Comparison of ENCODE assay signal across 29 mouse cellular contexts in genomic region chr16:91384221-91384620, GRCm38 (mm10). TPM values are rescaled to one million over a fixed set of nuclear protein-coding genes. Genes with fewer than 3 reads are reported as not detected.
A peak's percentile ranks its signal among the peaks of the same experiment; 100 is the strongest.
DNase-seq lines count a peak whose midpoint lies in the region; ATAC-seq and TF ChIP-seq lines count a peak whose summit lies in the region.
"Had no signal": no experiment of that assay in that cellular context is flagged by ENCODE, and none has a peak within 500 bp of the region (broad histone marks: within the 10 kb centered on the region; RNA-seq: fewer than 3 reads in every experiment).

No protein-coding gene starts in this region.

- TF ChIP-seq POLR2A in kidney, adult 2 months (IDR thresholded peaks at IDR 0.05; ENCODE audit: low read depth, low read length), result no peak
- TF ChIP-seq POLR2A in lung, adult 2 months (IDR thresholded peaks at IDR 0.05; ENCODE audit: borderline replicate concordance, extremely low read depth, low read depth, low read length), result no peak

- no peak for TF ChIP-seq CTCF in kidney, adult 2 months (conservative IDR thresholded peaks at IDR 0.05; ENCODE audit: insufficient read depth, insufficient read length, low read depth, low read length)
- no peak for TF ChIP-seq CTCF in liver, postnatal 0 days (IDR thresholded peaks at IDR 0.05; ENCODE audit: low read depth)
- TF ChIP-seq CTCF in lung, adult 2 months (IDR thresholded peaks at IDR 0.05; ENCODE audit: insufficient read depth, low read length), result no peak

- H3K4me3 ChIP-seq in kidney, adult 2 months (ENCODE audit: insufficient read depth, low read depth, low read length), result no peak overlapping the region
- no peak overlapping the region for H3K4me3 ChIP-seq in kidney, embryonic 14.5 days (ENCODE audit: low read length)
- H3K4me3 ChIP-seq in liver, postnatal 0 days (ENCODE audit: low read depth, low read length), result no peak overlapping the region
- no peak overlapping the region for H3K4me3 ChIP-seq in liver, embryonic 11.5 days (ENCODE audit: low read depth, low read length)
- H3K4me3 ChIP-seq in lung, adult 2 months (replicated peaks; ENCODE audit: extremely low read depth, low read depth, low read length), result no peak overlapping the region
- H3K4me3 ChIP-seq: embryonic facial prominence, embryonic 12.5 days; embryonic facial prominence, embryonic 15.5 days; gastrocnemius, adult 2 months; heart, embryonic 10.5 days; hindbrain, embryonic 10.5 days; hindbrain, embryonic 13.5 days had no signal

- no peak overlapping the region for H3K4me2 ChIP-seq in kidney, embryonic 14.5 days (replicated peaks; ENCODE audit: low read depth, low read length)
- no peak overlapping the region for H3K4me2 ChIP-seq in liver, postnatal 0 days (ENCODE audit: low read depth, low read length)
- H3K4me2 ChIP-seq in liver, embryonic 11.5 days, result no peak overlapping the region
- H3K4me2 ChIP-seq: embryonic facial prominence, embryonic 12.5 days; embryonic facial prominence, embryonic 15.5 days; hindbrain, embryonic 13.5 days had no signal

- peaks cover 2% of the 10 kb centered on the region; the same call in 1 of the 2 replicates for H3K36me3 ChIP-seq in kidney, adult 2 months (ENCODE audit: control insufficient read depth, insufficient read depth, low read length)
- H3K36me3 ChIP-seq in kidney, embryonic 14.5 days (ENCODE audit: control insufficient read depth, insufficient read depth, low read length), result peaks cover 28% of the 10 kb centered on the region
- H3K36me3 ChIP-seq in liver, postnatal 0 days (replicated peaks; ENCODE audit: insufficient read depth, low read length), result peaks cover 67% of the 10 kb centered on the region
- peaks cover 41% of the 10 kb centered on the region for H3K36me3 ChIP-seq in liver, embryonic 11.5 days (ENCODE audit: control insufficient read depth, insufficient read depth, low read length)

- 74% methylated on average over 4 of the region's 4 CpGs for WGBS in kidney, adult 2 months
- 77% methylated on average over 4 of the region's 4 CpGs for whole genome bisulfite sequencing in kidney, embryonic 14.5 days
- WGBS in liver, postnatal 0 days (ENCODE audit: insufficient replicate concordance), result 82% methylated on average over 4 of the region's 4 CpGs
- WGBS in liver, embryonic 11.5 days, result 81% methylated on average over 4 of the region's 4 CpGs
- 56% methylated on average over 4 of the region's 4 CpGs for WGBS in lung, adult 2 months

- no peaks in the 10 kb centered on the region for H3K27me3 ChIP-seq in kidney, adult 2 months (replicated peaks; ENCODE audit: control insufficient read depth, insufficient read depth, low read length)
- no peaks in the 10 kb centered on the region for H3K27me3 ChIP-seq in kidney, embryonic 14.5 days (ENCODE audit: control insufficient read depth, insufficient read depth, low read length)
- H3K27me3 ChIP-seq in liver, postnatal 0 days (ENCODE audit: insufficient read depth, low read length), result no peaks in the 10 kb centered on the region
- no peaks in the 10 kb centered on the region for H3K27me3 ChIP-seq in liver, embryonic 11.5 days (replicated peaks; ENCODE audit: control insufficient read depth, insufficient read depth, low read length)
- H3K27me3 ChIP-seq: embryonic facial prominence, embryonic 12.5 days; embryonic facial prominence, embryonic 15.5 days; hindbrain, embryonic 13.5 days had no signal

- ATAC-seq in kidney, embryonic 14.5 days (ENCODE audit: low FRiP score, low TSS enrichment), result no peak
- ATAC-seq in liver, postnatal 0 days, result no peak
- no peak for ATAC-seq in liver, embryonic 11.5 days (replicated peaks; ENCODE audit: low FRiP score)
- ATAC-seq: CD4-positive, CD25-positive, alpha-beta regulatory T cell, adult 4 months; forebrain, embryonic 14.5 days; forebrain, postnatal 0 days; hindbrain, embryonic 16.5 days had no signal

- peak; percentile 67 for DNase-seq in kidney, adult 2 months
- DNase-seq in liver, postnatal 0 days, result no peak
- no peak for DNase-seq in liver, embryonic 11.5 days (ENCODE audit: low spot score)
- DNase-seq in lung, postnatal 36 days, result peak; percentile 37
- no peak for DNase-seq in lung, adult 2 months
- DNase-seq: adrenal gland, adult 2 months; adrenal gland, postnatal 14 days; cerebellum, adult 11 months; cerebellum, adult 2 months; cerebellum, adult 9-11 months; cerebellum, postnatal 25 days; forebrain, postnatal 0 days; gastrocnemius, adult 2 months; gastrocnemius, postnatal 14 days; heart, adult 18-20 months; heart, postnatal 36 days had no signal

- peak overlapping the region; percentile 86 for H3K27ac ChIP-seq in kidney, adult 2 months (ENCODE audit: insufficient read depth, low read depth, low read length)
- no peak overlapping the region for H3K27ac ChIP-seq in kidney, embryonic 14.5 days (ENCODE audit: low read depth, low read length)
- peak overlapping the region; percentile 87 for H3K27ac ChIP-seq in liver, postnatal 0 days (ENCODE audit: low read depth)
- H3K27ac ChIP-seq in liver, embryonic 11.5 days (ENCODE audit: low read depth, low read length), result no peak overlapping the region
- H3K27ac ChIP-seq: embryonic facial prominence, embryonic 12.5 days; embryonic facial prominence, embryonic 15.5 days; heart, embryonic 10.5 days; hindbrain, embryonic 10.5 days; hindbrain, embryonic 13.5 days had no signal

- H3K9ac ChIP-seq in kidney, embryonic 14.5 days (ENCODE audit: low read depth, low read length), result no peak overlapping the region
- no peak overlapping the region for H3K9ac ChIP-seq in liver, postnatal 0 days (replicated peaks)
- no peak overlapping the region for H3K9ac ChIP-seq in liver, embryonic 11.5 days (ENCODE audit: low read depth, low read length)
- H3K9ac ChIP-seq: embryonic facial prominence, embryonic 12.5 days; embryonic facial prominence, embryonic 15.5 days; forebrain, postnatal 0 days; hindbrain, embryonic 13.5 days had no signal

- peaks cover 11% of the 10 kb centered on the region for H3K4me1 ChIP-seq in kidney, adult 2 months (ENCODE audit: control insufficient read depth, insufficient read depth, low read length)
- H3K4me1 ChIP-seq in kidney, embryonic 14.5 days (ENCODE audit: control insufficient read depth, insufficient read depth, low read length), result peaks cover 4% of the 10 kb centered on the region; the same call in 1 of the 2 replicates
- peaks cover 22% of the 10 kb centered on the region for H3K4me1 ChIP-seq in liver, postnatal 0 days (ENCODE audit: insufficient read depth)
- peaks cover 17% of the 10 kb centered on the region for H3K4me1 ChIP-seq in liver, embryonic 11.5 days (replicated peaks; ENCODE audit: control insufficient read depth, insufficient read depth, low read length)
- peaks cover 32% of the 10 kb centered on the region for H3K4me1 ChIP-seq in lung, adult 2 months (ENCODE audit: control insufficient read depth, insufficient read depth, low read length)

- H3K9me3 ChIP-seq in kidney, embryonic 14.5 days (ENCODE audit: control insufficient read depth, low read length), result no peaks in the 10 kb centered on the region
- no peaks in the 10 kb centered on the region for H3K9me3 ChIP-seq in liver, postnatal 0 days (ENCODE audit: low read length)
- H3K9me3 ChIP-seq in liver, embryonic 11.5 days (ENCODE audit: control insufficient read depth, low read length), result no peaks in the 10 kb centered on the region
- H3K9me3 ChIP-seq: embryonic facial prominence, embryonic 12.5 days; embryonic facial prominence, embryonic 15.5 days; heart, embryonic 10.5 days; hindbrain, embryonic 13.5 days had no signal

- no peak for TF ChIP-seq EP300 in liver, postnatal 0 days (IDR thresholded peaks at IDR 0.05; ENCODE audit: low read depth)

RNA-seq across cellular contexts. Expression of gene Gm21970, which starts 7.3 kb away (rescaled TPM):
- polyA plus RNA-seq in kidney, adult 2 months (2012; rRNA removed), result not detected in 2 replicates
- not detected in 2 replicates for polyA plus RNA-seq in kidney, embryonic 14.5 days (2014; fragmentation: Nextera tagmentation; extraction: Ambion mirVana)
- not detected in 2 replicates for polyA plus RNA-seq in liver, postnatal 0 days (2015; fragmentation: Nextera tagmentation; extraction: Ambion mirVana)
- polyA plus RNA-seq in liver, embryonic 11.5 days (2014; fragmentation: Nextera tagmentation; extraction: Ambion mirVana), result not detected in 2 replicates
- polyA plus RNA-seq in lung, adult 2 months (2012; rRNA removed), result not detected in 2 replicates
- polyA plus RNA-seq: adrenal gland, adult 2 months; C2C12; CD4-positive, CD25-positive, alpha-beta regulatory T cell, adult 4 months; cerebellum, adult 2 months; embryonic facial prominence, embryonic 12.5 days; embryonic facial prominence, embryonic 15.5 days; forebrain, embryonic 14.5 days; forebrain, postnatal 0 days; frontal cortex, adult 2 months; heart, embryonic 10.5 days; heart, embryonic 14.5 days; heart, postnatal 0 days; hindbrain, embryonic 10.5 days; hindbrain, embryonic 13.5 days; hindbrain, embryonic 16.5 days had no signal

RNA-seq across cellular contexts. Expression of gene Ifnar2, which starts 11.6 kb away (rescaled TPM):
- polyA plus RNA-seq in kidney, adult 2 months (2012; rRNA removed), result 54.5 and 57.1 TPM in 2 replicates
- polyA plus RNA-seq in kidney, embryonic 14.5 days (2014; fragmentation: Nextera tagmentation; extraction: Ambion mirVana), result 43.7 and 47.2 TPM in 2 replicates
- polyA plus RNA-seq in liver, postnatal 0 days (2015; fragmentation: Nextera tagmentation; extraction: Ambion mirVana), result 107 and 113 TPM in 2 replicates
- 66.7 and 70.9 TPM in 2 replicates for polyA plus RNA-seq in liver, embryonic 11.5 days (2014; fragmentation: Nextera tagmentation; extraction: Ambion mirVana)
- polyA plus RNA-seq in lung, adult 2 months (2012; rRNA removed), result 91.2 and 96.3 TPM in 2 replicates

RNA-seq across cellular contexts. Expression of gene Il10rb, which starts 21.7 kb away (rescaled TPM):
- 65.8 and 66.0 TPM in 2 replicates for polyA plus RNA-seq in kidney, adult 2 months (2012; rRNA removed)
- polyA plus RNA-seq in kidney, embryonic 14.5 days (2014; fragmentation: Nextera tagmentation; extraction: Ambion mirVana), result 17.4 and 21.3 TPM in 2 replicates
- 25.5 and 26.4 TPM in 2 replicates for polyA plus RNA-seq in liver, postnatal 0 days (2015; fragmentation: Nextera tagmentation; extraction: Ambion mirVana)
- 29.8 and 32.9 TPM in 2 replicates for polyA plus RNA-seq in liver, embryonic 11.5 days (2014; fragmentation: Nextera tagmentation; extraction: Ambion mirVana)
- polyA plus RNA-seq in lung, adult 2 months (2012; rRNA removed), result 46.5 and 53.1 TPM in 2 replicates

Comparison
In these comparisons a context has a peak if more than half of its experiments do, and no peak if none do; other contexts are left out.
1. DNase-seq: peak in kidney, adult 2 months (single experiment) and lung, postnatal 36 days (single experiment); none in liver, postnatal 0 days (single experiment), liver, embryonic 11.5 days (single experiment) and lung, adult 2 months (single experiment).
2. H3K27ac ChIP-seq: peak in kidney, adult 2 months (single experiment) and liver, postnatal 0 days (single experiment); none in kidney, embryonic 14.5 days (single experiment) and liver, embryonic 11.5 days (single experiment).